Mouse (Mus musculus) cortical plate, adult 2 months (tissue): ENCODE measurements around the gene Diaph3.

Experiments used
- CTCF ChIP-seq: fragments of 200-500 bp; IDR thresholded peaks from 2 replicates; pipeline ENCODE4 v1.5.1; 2011; ENCODE audit warnings: mild to moderate bottlenecking, control low read depth, low read length; ENCODE audit not compliant: insufficient read depth; ENCODE audit errors: extremely low read depth
- POLR2A ChIP-seq: fragments of 200-500 bp; IDR thresholded peaks from 2 replicates; pipeline ENCODE4 v1.6.1; 2011; ENCODE audit warnings: mild to moderate bottlenecking, low read length, control low read depth; ENCODE audit not compliant: insufficient read depth; ENCODE audit errors: extremely low read depth

- TF ChIP-seq POLR2A (no peak), CTCF (no peak)
These were observed 409.7 kb downstream of the Diaph3 start for GRCm38 (mm10) chr14:86731300-86731699.
